Mouse (Mus musculus) macrophage (primary cell): Measurements from ENCODE around the gene Trmt5. TPM values are rescaled to one million over a fixed set of nuclear protein-coding genes. Genes with fewer than 3 reads are reported as not detected.
A peak's percentile ranks its signal among the peaks of the same experiment; 100 is the strongest.

Experiments
- H3K27ac ChIP-seq: fragments of 350-480 bp; formaldehyde crosslinking; 2 replicates; pipeline ENCODE4 v1.9.0; 2021
- H3K36me3 ChIP-seq: fragments of 350-480 bp; formaldehyde crosslinking; 2 replicates; pipeline ENCODE4 v1.9.0; 2021; ENCODE audit errors: inconsistent target
- H3K4me3 ChIP-seq: fragments of 350-480 bp; formaldehyde crosslinking; 2 replicates; pipeline ENCODE4 v1.9.0; 2021; ENCODE audit errors: inconsistent target
- H3K79me2 ChIP-seq: fragments of 350-480 bp; formaldehyde crosslinking; 2 replicates; pipeline ENCODE4 v1.9.0; 2021; ENCODE audit errors: inconsistent target
- WGBS: methylation state at CpG from one replicate; pipeline ENCODE4 v1.1.7; 2026; ENCODE audit warnings: inconsistent platforms; ENCODE audit not compliant: missing documents; 5-methylcytosine and 5-hydroxymethylcytosine counted together
- polyA plus RNA-seq: library from polyadenylated mRNA; stranded (reverse); fragments of 250-400 nt; gene quantifications from 3 replicates; pipeline ENCODE4 v1.2.4, GENCODE M21; 2018; ENCODE audit warnings: inconsistent platforms

The Trmt5 gene
- polyA plus RNA-seq, 1 experiment from 2014 or later, result 10.2 TPM

GRCm38 (mm10) chr12:73304636-73305035, 18.1 kb upstream of the Trmt5 start:
- peaks cover 73% of the 10 kb centered on the region for H3K79me2 ChIP-seq
- peaks cover 19% of the 10 kb centered on the region; the same call in 1 of the 2 replicates for H3K36me3 ChIP-seq
- no peak overlapping the region; the same call in 1 of the 2 replicates for H3K27ac ChIP-seq
- no peak overlapping the region for H3K4me3 ChIP-seq
- WGBS, result 16% methylated on average over 4 of the region's 4 CpGs

DNA sequence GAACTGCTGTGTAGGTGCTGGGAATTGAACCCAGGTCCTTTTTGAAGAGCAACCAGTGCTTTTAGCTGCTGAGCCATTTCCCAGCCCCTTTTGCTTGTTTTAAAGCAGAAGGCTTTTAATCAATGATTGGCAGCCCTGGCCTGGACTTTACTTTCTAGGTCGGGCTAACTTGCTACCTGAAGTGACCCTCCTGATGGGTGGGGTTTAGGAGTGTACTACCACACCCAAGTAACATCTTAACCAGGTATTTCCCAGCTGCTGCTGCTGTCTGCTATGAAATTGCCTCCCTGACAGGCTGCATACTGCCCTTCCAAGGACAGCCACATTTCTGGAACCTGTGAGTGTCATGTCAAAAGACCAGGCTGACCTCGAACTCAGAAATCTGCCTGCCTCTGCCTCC, 14.0 kb upstream of the Trmt5 start:
- 100% methylated on average over 2 of the region's 2 CpGs for WGBS

GRCm38 (mm10) chr12:73298621-73299020, 12.1 kb upstream of the Trmt5 start:
- WGBS, result 97% methylated on average over 5 of the region's 5 CpGs
- Histone ChIP-seq H3K27ac (no peak overlapping the region), H3K79me2 (peaks cover 99% of the 10 kb centered on the region), H3K36me3 (peaks cover 44% of the 10 kb centered on the region), H3K4me3 (no peak overlapping the region)

More for the DNA sequence above, 14.0 kb upstream of the Trmt5 start:
- peaks cover 92% of the 10 kb centered on the region for H3K79me2 ChIP-seq
- peaks cover 27% of the 10 kb centered on the region for H3K36me3 ChIP-seq
- H3K27ac ChIP-seq, result no peak overlapping the region
- no peak overlapping the region for H3K4me3 ChIP-seq

DNA sequence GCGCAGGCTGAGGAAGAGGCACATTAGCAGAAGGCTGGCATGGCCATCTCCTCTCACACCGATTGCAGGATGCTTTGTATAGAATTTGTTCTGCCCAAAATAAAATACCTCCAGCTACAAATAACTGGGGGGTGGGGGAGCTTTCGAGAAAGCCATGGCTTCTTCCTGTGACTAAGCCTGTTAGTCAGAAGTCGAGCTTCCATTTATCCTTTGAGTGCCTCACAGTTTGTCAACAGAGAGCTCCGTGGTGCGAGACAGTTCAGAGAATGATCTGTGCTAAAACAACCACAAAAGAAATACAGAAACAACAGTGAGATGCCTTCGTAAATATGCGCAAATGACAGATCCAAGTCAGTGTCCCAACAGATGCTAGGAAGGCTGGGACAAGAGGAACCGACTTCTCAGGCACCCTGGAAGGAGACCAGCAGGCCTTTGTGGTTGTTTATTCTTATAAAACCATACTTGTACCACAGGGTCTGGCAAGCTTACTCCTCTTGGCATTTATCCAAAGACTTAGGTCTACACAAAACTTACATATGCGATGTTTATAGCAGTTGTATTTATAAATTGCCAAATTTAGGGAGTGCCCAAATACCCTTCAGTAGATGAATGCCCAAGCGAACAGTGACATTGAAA, 9.1 kb upstream of the Trmt5 start:
- 92% methylated on average over 11 of the region's 11 CpGs for WGBS
- Histone ChIP-seq H3K79me2 (peaks cover 99% of the 10 kb centered on the region), H3K4me3 (no peak overlapping the region), H3K27ac (no peak overlapping the region), H3K36me3 (peaks cover 59% of the 10 kb centered on the region)

DNA sequence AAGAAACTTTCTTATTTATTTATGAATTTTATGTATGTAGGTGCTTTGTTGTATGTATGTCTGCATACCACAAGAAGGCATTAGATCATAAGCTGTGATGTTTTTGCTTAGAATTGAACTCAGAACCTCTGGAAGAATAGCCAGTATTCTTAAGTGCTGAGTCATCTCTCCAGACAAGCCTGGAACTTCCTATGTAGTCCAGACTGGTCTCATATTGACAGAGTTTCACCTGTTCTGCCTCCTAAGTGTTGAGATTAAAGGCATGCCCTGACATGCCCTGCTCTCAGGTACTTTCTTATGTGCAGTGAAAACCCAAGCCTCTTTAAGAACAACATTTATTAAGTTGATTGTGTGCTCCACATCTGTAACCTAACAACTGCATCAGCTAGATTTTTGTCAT, 8.4 kb upstream of the Trmt5 start:
- peaks cover 54% of the 10 kb centered on the region for H3K36me3 ChIP-seq

GRCm38 (mm10) chr12:73288626-73289025, 2.1 kb upstream of the Trmt5 start:
- WGBS, result 88% methylated on average over 3 of the region's 3 CpGs
- H3K27ac ChIP-seq, result no peak overlapping the region

More for the DNA sequence above, 8.4 kb upstream of the Trmt5 start:
- Histone ChIP-seq H3K27ac (no peak overlapping the region), H3K79me2 (peaks cover 99% of the 10 kb centered on the region), H3K4me3 (no peak overlapping the region)

DNA sequence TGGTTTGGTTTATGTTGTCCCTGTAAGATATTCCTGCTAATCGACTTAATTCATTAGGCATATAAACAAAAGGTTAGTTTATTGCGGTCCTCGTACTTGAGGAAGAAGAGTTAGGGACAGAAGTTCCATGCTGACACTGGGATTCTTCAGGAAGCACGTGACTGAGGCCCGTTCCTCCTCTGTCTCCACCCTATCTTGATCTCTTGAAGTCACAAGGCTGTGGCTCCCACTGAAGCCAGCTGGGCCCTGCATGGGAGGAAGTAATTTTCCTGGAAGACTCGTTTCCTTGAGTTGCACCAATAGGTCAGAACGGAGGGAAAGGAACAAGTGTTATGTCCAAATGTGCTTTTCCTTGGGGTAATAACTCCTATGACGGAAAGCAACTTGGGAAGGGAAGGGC, 1.1 kb upstream of the Trmt5 start:
- Histone ChIP-seq H3K36me3 (peaks cover 22% of the 10 kb centered on the region), H3K79me2 (peaks cover 90% of the 10 kb centered on the region), H3K4me3 (peak overlapping the region; percentile 96), H3K27ac (peak overlapping the region; percentile 85)
- WGBS, result 56% methylated on average over 8 of the region's 8 CpGs

More at GRCm38 (mm10) chr12:73288626-73289025, 2.1 kb upstream of the Trmt5 start:
- peaks cover 32% of the 10 kb centered on the region for H3K36me3 ChIP-seq
- H3K4me3 ChIP-seq, result no peak overlapping the region
- peaks cover 95% of the 10 kb centered on the region for H3K79me2 ChIP-seq

DNA sequence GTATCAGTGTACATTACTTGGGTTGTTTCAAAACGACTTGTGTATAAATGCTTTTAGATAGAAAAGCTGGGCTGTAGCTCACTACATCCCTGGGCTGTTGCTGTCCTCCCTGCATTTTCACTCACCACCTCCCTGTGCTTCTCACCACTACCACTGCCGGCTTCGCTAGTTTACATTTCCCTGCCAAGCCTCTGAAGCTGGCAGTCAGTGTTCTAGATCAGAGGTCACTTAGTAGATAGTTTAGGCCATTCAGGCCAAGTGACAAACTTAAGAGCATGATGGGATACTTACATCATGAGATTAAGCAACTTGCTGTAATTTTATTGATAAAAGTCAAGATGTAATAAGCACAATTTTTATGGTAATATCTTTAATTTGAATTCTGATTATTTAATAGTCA, 11.6 kb downstream of the Trmt5 start:
- peaks cover 21% of the 10 kb centered on the region; the same call in 1 of the 2 replicates for H3K36me3 ChIP-seq
- H3K79me2 ChIP-seq, result no peaks in the 10 kb centered on the region
- WGBS, result 89% methylated on average over 3 of the region's 3 CpGs
- H3K27ac ChIP-seq, result no peak overlapping the region
- H3K4me3 ChIP-seq, result no peak overlapping the region

DNA sequence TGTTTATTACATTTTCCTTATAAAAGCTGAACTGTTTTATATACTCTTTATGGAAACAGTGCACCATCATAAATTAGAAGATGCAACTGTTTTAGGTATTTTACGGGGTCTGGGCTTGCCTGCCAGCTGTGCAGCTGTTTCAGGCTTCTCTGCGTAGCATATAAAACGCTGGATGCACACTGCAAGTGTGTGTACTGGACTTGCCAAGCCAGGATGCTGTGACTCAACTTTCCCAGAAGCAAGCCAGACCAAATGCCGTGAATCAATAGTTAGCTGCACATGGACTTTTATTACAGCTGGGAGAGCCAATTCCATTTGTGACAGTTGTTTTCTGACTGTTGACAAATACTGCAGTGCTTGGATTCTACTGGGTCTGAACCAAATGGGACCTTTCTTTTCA, 16.6 kb downstream of the Trmt5 start:
- 94% methylated on average over 4 of the region's 4 CpGs for WGBS
- H3K27ac ChIP-seq, result no peak overlapping the region
- H3K79me2 ChIP-seq, result no peaks in the 10 kb centered on the region
- H3K4me3 ChIP-seq, result no peak overlapping the region
- H3K36me3 ChIP-seq, result no peaks in the 10 kb centered on the region

DNA sequence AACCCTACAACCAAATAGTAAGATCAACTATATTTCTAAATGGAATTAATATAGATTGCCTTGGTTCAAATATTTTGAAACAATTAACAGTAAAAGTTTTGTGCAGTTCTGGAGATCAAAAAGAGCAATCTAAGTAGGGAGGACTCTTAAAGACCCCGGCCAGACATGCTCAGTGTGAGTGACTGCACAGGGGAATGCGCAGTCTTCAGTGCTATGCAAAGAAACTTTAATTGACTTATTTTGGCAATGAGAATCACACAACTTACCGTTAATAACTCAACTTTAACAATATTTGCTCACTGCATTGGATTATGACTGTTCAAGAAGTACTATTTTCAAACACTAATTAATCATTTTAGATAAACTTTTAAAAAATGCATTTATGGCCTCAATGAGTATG, 17.0 kb downstream of the Trmt5 start:
- H3K79me2 ChIP-seq, result no peaks in the 10 kb centered on the region
- H3K27ac ChIP-seq, result no peak overlapping the region
- 97% methylated on average over 3 of the region's 3 CpGs for whole genome bisulfite sequencing
- no peak overlapping the region for H3K4me3 ChIP-seq
- H3K36me3 ChIP-seq, result no peaks in the 10 kb centered on the region

GRCm38 (mm10) chr12:73268497-73268896, 18.0 kb downstream of the Trmt5 start:
- Histone ChIP-seq H3K4me3 (no peak overlapping the region), H3K27ac (no peak overlapping the region), H3K36me3 (no peaks in the 10 kb centered on the region), H3K79me2 (no peaks in the 10 kb centered on the region)
- WGBS, result 90% methylated on average over 1 of the region's 1 CpGs

DNA sequence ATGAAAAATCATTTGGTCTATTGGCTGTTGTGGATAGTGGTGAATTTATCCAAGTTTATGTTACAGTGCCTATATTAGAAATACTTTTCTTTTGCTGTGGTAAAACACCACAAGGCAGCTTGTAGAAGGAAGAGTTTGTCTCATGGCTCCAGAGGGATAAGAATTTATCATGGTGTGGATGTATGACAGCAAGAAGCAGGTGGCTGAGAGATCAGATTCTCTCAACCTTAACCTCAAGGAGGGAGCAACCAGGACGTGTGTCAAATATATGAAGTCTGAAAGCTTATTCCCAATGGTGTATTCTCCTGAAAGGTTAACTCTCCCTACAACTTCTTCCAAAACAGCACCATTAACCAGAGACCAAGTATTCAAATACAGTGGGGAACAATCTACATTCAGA, 19.9 kb downstream of the Trmt5 start:
- WGBS, result 100% methylated on average over 1 of the region's 1 CpGs
- H3K4me3 ChIP-seq, result no peak overlapping the region
- H3K36me3 ChIP-seq, result no peaks in the 10 kb centered on the region
- no peak overlapping the region for H3K27ac ChIP-seq
- no peaks in the 10 kb centered on the region for H3K79me2 ChIP-seq

DNA sequence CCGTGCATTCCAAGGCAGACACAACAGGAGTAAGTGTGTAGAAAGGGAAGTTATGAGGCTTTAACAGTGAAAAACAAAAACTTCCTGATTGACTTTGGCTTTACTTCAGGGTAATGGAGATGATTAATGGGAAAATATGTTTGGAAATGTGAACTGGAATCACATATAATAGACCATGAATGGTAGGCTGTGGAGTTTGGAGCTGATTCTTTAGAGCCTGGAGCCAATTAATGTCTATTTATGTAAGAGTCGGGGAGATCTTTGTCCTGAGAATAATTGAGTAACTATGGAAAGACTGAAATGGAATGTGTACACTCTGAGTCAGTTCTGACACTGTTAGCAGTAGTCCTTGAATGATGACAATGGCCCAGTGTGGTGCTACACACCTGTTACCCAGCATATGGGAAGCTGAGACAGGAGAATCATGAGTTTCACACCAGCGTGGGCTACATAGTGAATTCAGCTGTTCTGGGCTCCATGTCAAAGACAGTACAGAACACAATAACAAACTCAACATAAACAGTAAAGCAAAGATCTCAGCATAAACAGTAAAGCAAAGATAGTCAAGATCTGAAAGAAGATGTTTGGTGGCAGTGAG, 21.0 kb downstream of the Trmt5 start:
- Histone ChIP-seq H3K79me2 (no peaks in the 10 kb centered on the region), H3K36me3 (no peaks in the 10 kb centered on the region), H3K4me3 (no peak overlapping the region), H3K27ac (no peak overlapping the region)
- 97% methylated on average over 3 of the region's 3 CpGs for WGBS

DNA sequence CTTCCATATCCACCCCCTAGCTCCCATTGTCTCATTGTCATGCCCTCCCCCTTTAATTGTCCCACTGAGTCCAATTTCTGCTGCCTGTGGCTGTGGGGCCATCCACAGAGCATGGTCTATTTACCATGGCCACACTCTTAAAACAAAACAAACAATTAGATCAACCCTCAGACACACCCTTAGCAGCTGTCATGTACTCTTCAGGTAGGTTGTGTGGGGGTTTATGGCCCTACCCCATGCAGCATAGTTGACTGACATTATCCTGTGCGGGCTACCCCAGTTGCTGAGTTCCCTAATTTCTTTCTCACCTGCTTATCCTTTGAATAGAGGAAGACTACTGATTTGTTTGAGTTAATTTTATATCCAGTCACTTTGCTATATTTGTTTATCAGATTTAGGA, 26.2 kb downstream of the Trmt5 start:
- no peaks in the 10 kb centered on the region for H3K79me2 ChIP-seq
- 95% methylated on average over 1 of the region's 1 CpGs for WGBS
- H3K27ac ChIP-seq, result no peak overlapping the region
- no peaks in the 10 kb centered on the region for H3K36me3 ChIP-seq
- H3K4me3 ChIP-seq, result no peak overlapping the region

- H3K27ac ChIP-seq, result no peak overlapping the region
- 97% methylated on average over 6 of the region's 6 CpGs for WGBS
- H3K4me3 ChIP-seq, result no peak overlapping the region
- no peaks in the 10 kb centered on the region for H3K79me2 ChIP-seq
- H3K36me3 ChIP-seq, result no peaks in the 10 kb centered on the region
These were observed 27.2 kb downstream of the Trmt5 start for GRCm38 (mm10) chr12:73259269-73259668.
